Mouse (Mus musculus) stomach, embryonic 15.5 days (tissue): ENCODE measurements around the gene Gm44965. TPM values are rescaled to one million over a fixed set of nuclear protein-coding genes. Genes with fewer than 3 reads are reported as not detected.
A peak's percentile ranks its signal among the peaks of the same experiment; 100 is the strongest.

ENCODE experiments used
- ATAC-seq: fragments of 200-750 bp; cut with Nextera tagmentation; 2 replicates; pipeline ENCODE4 v1.8.0; 2017; ENCODE audit warnings: low read depth, moderate number of reproducible peaks, moderate TSS enrichment; ENCODE audit not compliant: insufficient read depth, low FRiP score
- H3K27ac ChIP-seq: fragments of 300-500 bp; sonication (generic); 2 replicates; pipeline ENCODE4 v1.5.1; 2015; ENCODE audit warnings: mild to moderate bottlenecking, inconsistent platforms
- H3K27me3 ChIP-seq: fragments of 300-500 bp; sonication (generic); replicated peaks from 2 replicates; pipeline ENCODE4 v1.6.1; 2015; ENCODE audit warnings: inconsistent platforms
- H3K36me3 ChIP-seq: fragments of 300-500 bp; sonication (generic); 2 replicates; pipeline ENCODE4 v1.6.1; 2015; ENCODE audit warnings: inconsistent platforms
- H3K4me1 ChIP-seq: fragments of 300-500 bp; sonication (generic); 2 replicates; pipeline ENCODE4 v1.6.1; 2015; ENCODE audit warnings: inconsistent platforms
- H3K4me2 ChIP-seq: fragments of 300-500 bp; sonication (generic); 2 replicates; pipeline ENCODE4 v1.6.1; 2015; ENCODE audit warnings: mild to moderate bottlenecking, inconsistent platforms
- H3K4me3 ChIP-seq: fragments of 300-500 bp; sonication (generic); replicated peaks from 2 replicates; pipeline ENCODE4 v1.5.1; 2015; ENCODE audit warnings: inconsistent platforms
- H3K9ac ChIP-seq: fragments of 300-500 bp; sonication (generic); 2 replicates; pipeline ENCODE4 v1.6.1; 2015; ENCODE audit warnings: inconsistent platforms
- H3K9me3 ChIP-seq: fragments of 300-500 bp; sonication (generic); 2 replicates; pipeline ENCODE4 v1.6.1; 2016; ENCODE audit warnings: inconsistent platforms
- WGBS: fragments of 180-500 bp; shearing (Covaris S2); methylation state at CpG from one replicate; pipeline ENCODE4 v1.1.7; 2015; 5-methylcytosine and 5-hydroxymethylcytosine counted together
- polyA plus RNA-seq: library from polyadenylated mRNA; unstranded; fragments of >200 nt; fragmentation: Nextera tagmentation; extraction: Ambion mirVana; gene quantifications from 2 replicates; pipeline ENCODE4 v1.2.1, GENCODE M21; 2015

The Gm44965 gene
- polyA plus RNA-seq, 1 experiment from 2014 or later = not detected

- H3K36me3 ChIP-seq = no peaks in the 10 kb centered on the region
- H3K4me1 ChIP-seq = no peaks in the 10 kb centered on the region
- H3K9ac ChIP-seq = no peak overlapping the region
- no peaks in the 10 kb centered on the region for H3K9me3 ChIP-seq
- ATAC-seq = no peak
- no peaks in the 10 kb centered on the region for H3K27me3 ChIP-seq
- H3K4me2 ChIP-seq = no peak overlapping the region
- no peak overlapping the region for H3K27ac ChIP-seq
- no peak overlapping the region for H3K4me3 ChIP-seq
- WGBS = 78% methylated on average over 4 of the region's 4 CpGs
Observed at GRCm38 (mm10) chr6:48646309-48646690, 52.6 kb downstream of the Gm44965 start.

GRCm38 (mm10) chr6:48646995-48647394, 53.3 kb downstream of the Gm44965 start, which contains the start of gene Gimap8:
Gimap8 (plus strand) TSS chr6:48647234.
- Histone ChIP-seq H3K4me2 (peak within 1 kb of the TSS; percentile 13; the same call in 1 of the 2 replicates), H3K9ac (no peak within 1 kb of the TSS), H3K4me3 (no peak within 1 kb of the TSS), H3K36me3 (no peaks in the 10 kb centered on the region), H3K9me3 (no peaks in the 10 kb centered on the region), H3K27me3 (no peaks in the 10 kb centered on the region), H3K27ac (no peak within 1 kb of the TSS), H3K4me1 (no peaks in the 10 kb centered on the region)
- no peak for ATAC-seq
- WGBS = 39% methylated on average over 3 of the region's 3 CpGs

GRCm38 (mm10) chr6:48647611-48648010, 53.9 kb downstream of the Gm44965 start:
- H3K4me3 ChIP-seq = no peak overlapping the region
- no peaks in the 10 kb centered on the region for H3K27me3 ChIP-seq
- no peak for ATAC-seq
- H3K27ac ChIP-seq = no peak overlapping the region
- no peak overlapping the region for H3K9ac ChIP-seq
- H3K9me3 ChIP-seq = no peaks in the 10 kb centered on the region
- H3K36me3 ChIP-seq = no peaks in the 10 kb centered on the region
- no peaks in the 10 kb centered on the region for H3K4me1 ChIP-seq
- H3K4me2 ChIP-seq = no peak overlapping the region
- WGBS = 86% methylated on average over 2 of the region's 2 CpGs

GRCm38 (mm10) chr6:48648779-48649178, 55.0 kb downstream of the Gm44965 start:
- H3K36me3 ChIP-seq = no peaks in the 10 kb centered on the region
- no peak overlapping the region for H3K4me2 ChIP-seq
- no peaks in the 10 kb centered on the region for H3K4me1 ChIP-seq
- no peak overlapping the region for H3K4me3 ChIP-seq
- 88% methylated on average over 4 of the region's 4 CpGs for WGBS
- no peaks in the 10 kb centered on the region for H3K27me3 ChIP-seq
- no peak overlapping the region for H3K27ac ChIP-seq
- no peaks in the 10 kb centered on the region for H3K9me3 ChIP-seq
- H3K9ac ChIP-seq = no peak overlapping the region
- ATAC-seq = no peak

GRCm38 (mm10) chr6:48650041-48650440, 56.3 kb downstream of the Gm44965 start:
- Histone ChIP-seq H3K4me1 (no peaks in the 10 kb centered on the region), H3K27ac (no peak overlapping the region), H3K9ac (no peak overlapping the region), H3K4me2 (no peak overlapping the region), H3K27me3 (no peaks in the 10 kb centered on the region), H3K4me3 (no peak overlapping the region), H3K36me3 (no peaks in the 10 kb centered on the region), H3K9me3 (no peaks in the 10 kb centered on the region)
- 86% methylated on average over 9 of the region's 9 CpGs for WGBS
- no peak for ATAC-seq

GRCm38 (mm10) chr6:48658721-48659120, 65.0 kb downstream of the Gm44965 start:
- no peaks in the 10 kb centered on the region for H3K4me1 ChIP-seq
- H3K9ac ChIP-seq = no peak overlapping the region
- no peak overlapping the region for H3K4me3 ChIP-seq
- H3K4me2 ChIP-seq = no peak overlapping the region
- ATAC-seq = no peak
- H3K27ac ChIP-seq = no peak overlapping the region
- 53% methylated on average over 5 of the region's 5 CpGs for WGBS
- H3K9me3 ChIP-seq = no peaks in the 10 kb centered on the region
- no peaks in the 10 kb centered on the region for H3K36me3 ChIP-seq
- H3K27me3 ChIP-seq = no peaks in the 10 kb centered on the region

- 79% methylated on average over 4 of the region's 4 CpGs for WGBS
- no peak for ATAC-seq
- Histone ChIP-seq H3K9ac (no peak overlapping the region), H3K4me2 (no peak overlapping the region), H3K27ac (no peak overlapping the region), H3K36me3 (no peaks in the 10 kb centered on the region), H3K4me1 (no peaks in the 10 kb centered on the region), H3K27me3 (no peaks in the 10 kb centered on the region), H3K9me3 (no peaks in the 10 kb centered on the region), H3K4me3 (no peak overlapping the region)
Observed at GRCm38 (mm10) chr6:48664750-48665149, 71.0 kb downstream of the Gm44965 start.

GRCm38 (mm10) chr6:48665471-48665870, 71.7 kb downstream of the Gm44965 start:
- no peak for ATAC-seq
- Histone ChIP-seq H3K4me2 (no peak overlapping the region), H3K4me3 (no peak overlapping the region), H3K4me1 (no peaks in the 10 kb centered on the region), H3K9me3 (no peaks in the 10 kb centered on the region), H3K9ac (no peak overlapping the region), H3K27ac (no peak overlapping the region), H3K27me3 (no peaks in the 10 kb centered on the region), H3K36me3 (no peaks in the 10 kb centered on the region)
- WGBS = 95% methylated on average over 9 of the region's 9 CpGs

- H3K9me3 ChIP-seq = no peaks in the 10 kb centered on the region
- no peak for ATAC-seq
- 25% methylated on average over 7 of the region's 7 CpGs for WGBS
- no peak overlapping the region for H3K4me2 ChIP-seq
- no peak overlapping the region for H3K9ac ChIP-seq
- no peaks in the 10 kb centered on the region for H3K4me1 ChIP-seq
- no peak overlapping the region for H3K4me3 ChIP-seq
- no peaks in the 10 kb centered on the region for H3K27me3 ChIP-seq
- no peaks in the 10 kb centered on the region for H3K36me3 ChIP-seq
- H3K27ac ChIP-seq = no peak overlapping the region
Observed at GRCm38 (mm10) chr6:48666159-48666586, 72.4 kb downstream of the Gm44965 start.

GRCm38 (mm10) chr6:48668022-48668421, 74.3 kb downstream of the Gm44965 start:
- Histone ChIP-seq H3K4me2 (no peak overlapping the region), H3K27me3 (no peaks in the 10 kb centered on the region), H3K36me3 (no peaks in the 10 kb centered on the region), H3K9me3 (no peaks in the 10 kb centered on the region), H3K9ac (no peak overlapping the region), H3K4me3 (no peak overlapping the region), H3K4me1 (no peaks in the 10 kb centered on the region), H3K27ac (no peak overlapping the region)
- ATAC-seq = no peak

Other genes starting within 250 kb of the Gm44965 start
- gene Krba1, start 198.4 kb upstream of the Gm44965 start, polyA plus RNA-seq = 16.1 and 17.2 TPM in 2 replicates
- 25.3 and 26.2 TPM in 2 replicates for gene Zfp467, start 148.1 kb upstream of the Gm44965 start, polyA plus RNA-seq
- gene Sspo, start 145.7 kb upstream of the Gm44965 start, polyA plus RNA-seq = 0.26 and 0.27 TPM in 2 replicates
- gene Atp6v0e2, start 56.3 kb upstream of the Gm44965 start, polyA plus RNA-seq = 22.7 and 23.4 TPM in 2 replicates
- 5.4 and 9.6 TPM in 2 replicates for gene Lrrc61, start 39.1 kb upstream of the Gm44965 start, polyA plus RNA-seq
- 83.2 and 89.3 TPM in 2 replicates for gene Rarres2, start 21.2 kb upstream of the Gm44965 start, polyA plus RNA-seq
- not detected in 2 replicates for gene Gm45021, start 4.3 kb upstream of the Gm44965 start, polyA plus RNA-seq
- gene Repin1, start 58 bp upstream of the Gm44965 start, polyA plus RNA-seq = 26.6 and 27.8 TPM in 2 replicates
- gene Zfp775, start 8.1 kb downstream of the Gm44965 start, polyA plus RNA-seq = 4.9 and 5.4 TPM in 2 replicates
- 0.92 and 1.1 TPM in 2 replicates for gene AI854703, start 32.8 kb downstream of the Gm44965 start, polyA plus RNA-seq
- gene Gimap8, start 53.3 kb downstream of the Gm44965 start, polyA plus RNA-seq = 1.5 and 1.6 TPM in 2 replicates
- 10.7 and 12.6 TPM in 2 replicates for gene Gimap9, start 82.2 kb downstream of the Gm44965 start, polyA plus RNA-seq
- 20.1 and 22.0 TPM in 2 replicates for gene Gimap4, start 90.6 kb downstream of the Gm44965 start, polyA plus RNA-seq
- 21.1 and 22.3 TPM in 2 replicates for gene Gimap6, start 114.3 kb downstream of the Gm44965 start, polyA plus RNA-seq
- 3.3 and 3.4 TPM in 2 replicates for gene Gm28053, start 124.7 kb downstream of the Gm44965 start, polyA plus RNA-seq
- 0.23 TPM in 1 of 2 replicates, not detected in the other for gene Gimap7, start 124.7 kb downstream of the Gm44965 start, polyA plus RNA-seq
- 21.8 and 22.2 TPM in 2 replicates for gene Gimap1, start 145.1 kb downstream of the Gm44965 start, polyA plus RNA-seq
- 7.5 and 9.2 TPM in 2 replicates for gene Gimap5, start 152.3 kb downstream of the Gm44965 start, polyA plus RNA-seq
- gene Gimap3, start 176.9 kb downstream of the Gm44965 start, polyA plus RNA-seq = 0.06 and 0.18 TPM in 2 replicates
- 140 and 144 TPM in 2 replicates for gene Tmem176a, start 247.0 kb downstream of the Gm44965 start, polyA plus RNA-seq
- gene Tmem176b, start 247.6 kb downstream of the Gm44965 start, polyA plus RNA-seq = 314 and 315 TPM in 2 replicates